9 mouse cellular contexts compared by ENCODE assay signal in genomic region chr2:4301692-4302091, GRCm38 (mm10).
DNase-seq lines count a peak whose midpoint lies in the region; ATAC-seq lines count a peak whose summit lies in the region.
"Had no signal": no experiment of that assay in that cellular context is flagged by ENCODE, and none has a peak within 500 bp of the region (broad histone marks: within the 10 kb centered on the region; RNA-seq: fewer than 3 reads in every experiment).

No protein-coding gene starts in this region.

- no peaks in the 10 kb centered on the region for H3K9me3 ChIP-seq in lung, embryonic 16.5 days (ENCODE audit: control insufficient read depth, low read length)
- H3K9me3 ChIP-seq in limb, embryonic 12.5 days: no peaks in the 10 kb centered on the region
- H3K9me3 ChIP-seq in stomach, embryonic 16.5 days (replicated peaks; ENCODE audit: control insufficient read depth, low read length): no peaks in the 10 kb centered on the region
- H3K9me3 ChIP-seq: megakaryocyte, embryonic 14.5 days had no signal

- H3K27ac ChIP-seq in lung, embryonic 16.5 days (ENCODE audit: low read length): peak overlapping the region; percentile 69
- peak overlapping the region; percentile 95 for H3K27ac ChIP-seq in limb, embryonic 12.5 days
- H3K27ac ChIP-seq in stomach, embryonic 16.5 days (ENCODE audit: low read length): peak overlapping the region; percentile 74

- no peaks in the 10 kb centered on the region for H3K36me3 ChIP-seq in lung, embryonic 16.5 days (ENCODE audit: control insufficient read depth, insufficient read depth, low read length)
- no peaks in the 10 kb centered on the region; the same call in 1 of the 2 replicates for H3K36me3 ChIP-seq in limb, embryonic 12.5 days
- no peaks in the 10 kb centered on the region for H3K36me3 ChIP-seq in stomach, embryonic 16.5 days (ENCODE audit: control insufficient read depth, insufficient read depth, low read length)

- H3K4me2 ChIP-seq in lung, embryonic 16.5 days (ENCODE audit: low read depth, low read length): peak overlapping the region; percentile 78
- peak overlapping the region; percentile 69 for H3K4me2 ChIP-seq in limb, embryonic 12.5 days
- H3K4me2 ChIP-seq in stomach, embryonic 16.5 days (ENCODE audit: low read depth, low read length): peak overlapping the region; percentile 70

- peak; percentile 48 for DNase-seq in embryo, embryonic 11 days
- DNase-seq in embryo, embryonic 10.5 days (ENCODE audit: low spot score): no peak
- no peak for DNase-seq in lung, postnatal 25 days (ENCODE audit: low spot score)
- DNase-seq in natural killer cell, adult 2 months (ENCODE audit: low spot score in 2 of 2): no peak
- no peak for DNase-seq in gastrocnemius, adult 18-20 months (ENCODE audit: low spot score)

- WGBS in lung, embryonic 16.5 days: 25% methylated on average over 7 of the region's 7 CpGs
- 10% methylated on average over 7 of the region's 7 CpGs for WGBS in limb, embryonic 12.5 days
- 28% methylated on average over 7 of the region's 7 CpGs for WGBS in stomach, embryonic 16.5 days

- H3K9ac ChIP-seq in lung, embryonic 16.5 days (ENCODE audit: low read length): peak overlapping the region; percentile 55
- H3K9ac ChIP-seq in limb, embryonic 12.5 days (replicated peaks): peak overlapping the region; percentile 63
- peak overlapping the region; percentile 72 for H3K9ac ChIP-seq in stomach, embryonic 16.5 days (ENCODE audit: low read length)

- H3K27me3 ChIP-seq in lung, embryonic 16.5 days (ENCODE audit: control insufficient read depth, insufficient read depth, low read depth, low read length): no peaks in the 10 kb centered on the region
- H3K27me3 ChIP-seq in limb, embryonic 12.5 days: no peaks in the 10 kb centered on the region
- no peaks in the 10 kb centered on the region for H3K27me3 ChIP-seq in stomach, embryonic 16.5 days (ENCODE audit: control insufficient read depth, insufficient read depth, low read length)

- H3K4me3 ChIP-seq in lung, embryonic 16.5 days (ENCODE audit: low read length): peak overlapping the region; percentile 49
- H3K4me3 ChIP-seq in limb, embryonic 12.5 days (replicated peaks): peak overlapping the region; percentile 48
- peak overlapping the region; percentile 49 for H3K4me3 ChIP-seq in stomach, embryonic 16.5 days (replicated peaks; ENCODE audit: low read length)
- H3K4me3 ChIP-seq: megakaryocyte, embryonic 14.5 days had no signal

- peaks cover 36% of the 10 kb centered on the region for H3K4me1 ChIP-seq in lung, embryonic 16.5 days (replicated peaks; ENCODE audit: control insufficient read depth, insufficient read depth, low read length)
- peaks cover 59% of the 10 kb centered on the region for H3K4me1 ChIP-seq in limb, embryonic 12.5 days (replicated peaks)
- H3K4me1 ChIP-seq in stomach, embryonic 16.5 days (ENCODE audit: control insufficient read depth, insufficient read depth, low read length): peaks cover 24% of the 10 kb centered on the region

- no peak for ATAC-seq in lung, embryonic 16.5 days (ENCODE audit: low read depth)
- no peak for ATAC-seq in limb, embryonic 12.5 days (ENCODE audit: insufficient number of reproducible peaks, insufficient read depth, low FRiP score, low TSS enrichment, low read depth)
- no peak for ATAC-seq in stomach, embryonic 16.5 days (ENCODE audit: insufficient read depth, low FRiP score)
